Mouse (Mus musculus): ENCODE measurements at regions not wholly inside any gene's neighbourhood (a gene's known extent, or its start where the extent isn't known, plus 50 kb on each side); places are given as distances from the start of the nearest gene placed in this dataset.
"Not testable (repeated sequence)": the region's sequence is repeated elsewhere in the genome, so short reads cannot be mapped to it uniquely, and the experiment has no call there.

GRCm38 (mm10) chr17:83049972-83050535 lies 165.0 kb upstream of the Pkdcc start:
- DNase-seq (ENCODE audit: low spot score) = no peak
- ATAC-seq (ENCODE audit: low FRiP score, low TSS enrichment) = no peak
- Histone ChIP-seq H3K36me3 (ENCODE audit: control insufficient read depth, insufficient read depth, low read length) (no peaks in the 10 kb centered on the region), H3K27me3 (ENCODE audit: control insufficient read depth, insufficient read depth, low read length) (no peaks in the 10 kb centered on the region), H3K4me3 (ENCODE audit: low read depth, low read length) (no peak overlapping the region), H3K4me2 (replicated peaks; ENCODE audit: low read depth) (no peak overlapping the region), H3K9ac (ENCODE audit: low read length) (no peak overlapping the region), H3K9me3 (ENCODE audit: control insufficient read depth, low read length) (no peaks in the 10 kb centered on the region), H3K4me1 (replicated peaks; ENCODE audit: control insufficient read depth, insufficient read depth) (no peaks in the 10 kb centered on the region), H3K27ac (replicated peaks) (no peak overlapping the region)
- 79% methylated on average over 13 of the region's 13 CpGs for WGBS
- TF ChIP-seq CTCF (IDR thresholded peaks at IDR 0.05; ENCODE audit: low read depth) = no peak
- TF ChIP-seq EP300 (optimal IDR thresholded peaks at IDR 0.05) = no peak

- TF ChIP-seq CTCF (IDR thresholded peaks at IDR 0.05; ENCODE audit: low read depth) (no peak), EP300 (optimal IDR thresholded peaks at IDR 0.05) (no peak)
- DNase-seq (ENCODE audit: low spot score) = no peak
- H3K27ac ChIP-seq (replicated peaks) = no peak overlapping the region
Measured at GRCm38 (mm10) chr17:83050591-83051197, 164.4 kb upstream of the Pkdcc start.

GRCm38 (mm10) chr17:83052613-83053140 lies 162.4 kb upstream of the Pkdcc start:
- no peak overlapping the region for H3K4me3 ChIP-seq (ENCODE audit: low read depth, low read length)
- ATAC-seq (ENCODE audit: low FRiP score, low TSS enrichment) (no peak), DNase-seq (ENCODE audit: low spot score) (no peak)
- no peak overlapping the region for H3K9ac ChIP-seq (ENCODE audit: low read length)
- H3K27me3 ChIP-seq (ENCODE audit: control insufficient read depth, insufficient read depth, low read length) = no peaks in the 10 kb centered on the region
- no peak for TF ChIP-seq CTCF (IDR thresholded peaks at IDR 0.05; ENCODE audit: low read depth)
- TF ChIP-seq EP300 (optimal IDR thresholded peaks at IDR 0.05) = no peak
- no peak overlapping the region for H3K27ac ChIP-seq (replicated peaks)
- H3K4me1 ChIP-seq (replicated peaks; ENCODE audit: control insufficient read depth, insufficient read depth) = no peaks in the 10 kb centered on the region
- no peaks in the 10 kb centered on the region for H3K36me3 ChIP-seq (ENCODE audit: control insufficient read depth, insufficient read depth, low read length)
- H3K4me2 ChIP-seq (replicated peaks; ENCODE audit: low read depth) = no peak overlapping the region
- WGBS = 75% methylated on average over 6 of the region's 6 CpGs
- H3K9me3 ChIP-seq (ENCODE audit: control insufficient read depth, low read length) = no peaks in the 10 kb centered on the region

More at GRCm38 (mm10) chr17:83050591-83051197, 164.4 kb upstream of the Pkdcc start:
- no peak overlapping the region for H3K4me2 ChIP-seq (replicated peaks; ENCODE audit: low read depth)
- whole genome bisulfite sequencing = 76% methylated on average over 11 of the region's 11 CpGs
- no peak overlapping the region for H3K4me3 ChIP-seq (ENCODE audit: low read depth, low read length)
- H3K9ac ChIP-seq (ENCODE audit: low read length) = no peak overlapping the region
- H3K4me1 ChIP-seq (replicated peaks; ENCODE audit: control insufficient read depth, insufficient read depth) = no peaks in the 10 kb centered on the region
- H3K36me3 ChIP-seq (ENCODE audit: control insufficient read depth, insufficient read depth, low read length) = no peaks in the 10 kb centered on the region
- H3K27me3 ChIP-seq (ENCODE audit: control insufficient read depth, insufficient read depth, low read length) = no peaks in the 10 kb centered on the region
- ATAC-seq (ENCODE audit: low FRiP score, low TSS enrichment) = no peak
- H3K9me3 ChIP-seq (ENCODE audit: control insufficient read depth, low read length) = no peaks in the 10 kb centered on the region

- DNase-seq (ENCODE audit: low spot score) = no peak
- Histone ChIP-seq H3K9me3 (ENCODE audit: control insufficient read depth, low read length) (no peaks in the 10 kb centered on the region), H3K27ac (replicated peaks) (no peak overlapping the region), H3K4me3 (ENCODE audit: low read depth, low read length) (no peak overlapping the region), H3K36me3 (ENCODE audit: control insufficient read depth, insufficient read depth, low read length) (no peaks in the 10 kb centered on the region), H3K4me2 (replicated peaks; ENCODE audit: low read depth) (no peak overlapping the region), H3K4me1 (replicated peaks; ENCODE audit: control insufficient read depth, insufficient read depth) (no peaks in the 10 kb centered on the region), H3K9ac (ENCODE audit: low read length) (no peak overlapping the region), H3K27me3 (ENCODE audit: control insufficient read depth, insufficient read depth, low read length) (no peaks in the 10 kb centered on the region)
- ATAC-seq (ENCODE audit: low FRiP score, low TSS enrichment) = no peak
- WGBS = 17% methylated on average over 3 of the region's 3 CpGs
- TF ChIP-seq CTCF (IDR thresholded peaks at IDR 0.05; ENCODE audit: low read depth) (no peak), EP300 (optimal IDR thresholded peaks at IDR 0.05) (no peak)
Measured at GRCm38 (mm10) chr17:83057832-83058231, 157.3 kb upstream of the Pkdcc start.

- H3K9ac ChIP-seq (ENCODE audit: low read length) = no peak overlapping the region
- H3K36me3 ChIP-seq (ENCODE audit: control insufficient read depth, insufficient read depth, low read length) = no peaks in the 10 kb centered on the region
- no peak overlapping the region for H3K27ac ChIP-seq (replicated peaks)
- WGBS = 49% methylated on average over 6 of the region's 6 CpGs
- no peak for DNase-seq (ENCODE audit: low spot score)
- ATAC-seq (ENCODE audit: low FRiP score, low TSS enrichment) = no peak
- H3K4me3 ChIP-seq (ENCODE audit: low read depth, low read length) = no peak overlapping the region
- no peaks in the 10 kb centered on the region for H3K4me1 ChIP-seq (replicated peaks; ENCODE audit: control insufficient read depth, insufficient read depth)
- no peaks in the 10 kb centered on the region for H3K27me3 ChIP-seq (ENCODE audit: control insufficient read depth, insufficient read depth, low read length)
- no peaks in the 10 kb centered on the region for H3K9me3 ChIP-seq (ENCODE audit: control insufficient read depth, low read length)
- H3K4me2 ChIP-seq (replicated peaks; ENCODE audit: low read depth) = no peak overlapping the region
- TF ChIP-seq EP300 (optimal IDR thresholded peaks at IDR 0.05) (no peak), CTCF (IDR thresholded peaks at IDR 0.05; ENCODE audit: low read depth) (no peak)
Measured at GRCm38 (mm10) chr17:83061843-83062242, 153.2 kb upstream of the Pkdcc start.

- H3K4me3 ChIP-seq (ENCODE audit: low read depth, low read length) = no peak overlapping the region
- DNase-seq (ENCODE audit: low spot score) (no peak), ATAC-seq (ENCODE audit: low FRiP score, low TSS enrichment) (peak; percentile 35; the same call in 1 of the 2 replicates)
- H3K4me1 ChIP-seq (replicated peaks; ENCODE audit: control insufficient read depth, insufficient read depth) = no peaks in the 10 kb centered on the region
- TF ChIP-seq EP300 (optimal IDR thresholded peaks at IDR 0.05) (no peak), CTCF (IDR thresholded peaks at IDR 0.05; ENCODE audit: low read depth) (no peak)
- no peak overlapping the region for H3K27ac ChIP-seq (replicated peaks)
- 43% methylated on average over 4 of the region's 4 CpGs for WGBS
- H3K36me3 ChIP-seq (ENCODE audit: control insufficient read depth, insufficient read depth, low read length) = no peaks in the 10 kb centered on the region
- no peak overlapping the region for H3K9ac ChIP-seq (ENCODE audit: low read length)
- H3K27me3 ChIP-seq (ENCODE audit: control insufficient read depth, insufficient read depth, low read length) = no peaks in the 10 kb centered on the region
- no peak overlapping the region for H3K4me2 ChIP-seq (replicated peaks; ENCODE audit: low read depth)
- H3K9me3 ChIP-seq (ENCODE audit: control insufficient read depth, low read length) = no peaks in the 10 kb centered on the region
Measured at GRCm38 (mm10) chr17:83063848-83064247, 151.2 kb upstream of the Pkdcc start.

GRCm38 (mm10) chr17:83064376-83064775 lies 150.7 kb upstream of the Pkdcc start:
- not testable (repeated sequence) for H3K27ac ChIP-seq (replicated peaks); H3K36me3 ChIP-seq (ENCODE audit: control insufficient read depth, insufficient read depth, low read length); H3K4me2 ChIP-seq (replicated peaks; ENCODE audit: low read depth); H3K4me3 ChIP-seq (ENCODE audit: low read depth, low read length); H3K4me1 ChIP-seq (replicated peaks; ENCODE audit: control insufficient read depth, insufficient read depth); DNase-seq (ENCODE audit: low spot score); H3K27me3 ChIP-seq (ENCODE audit: control insufficient read depth, insufficient read depth, low read length); ATAC-seq (ENCODE audit: low FRiP score, low TSS enrichment); H3K9me3 ChIP-seq (ENCODE audit: control insufficient read depth, low read length); H3K9ac ChIP-seq (ENCODE audit: low read length)
- 34% methylated on average over 7 of the region's 12 CpGs for WGBS

Data from stomach, postnatal 0 days (tissue).